Mouse (Mus musculus): ENCODE measurements around the gene Eif2ak4. TPM values are rescaled to one million over a fixed set of nuclear protein-coding genes. Genes with fewer than 3 reads are reported as not detected.
A peak's percentile ranks its signal among the peaks of the same experiment; 100 is the strongest.

The Eif2ak4 gene
- polyA plus RNA-seq, 1 experiment from 2014 or later: 13.0 TPM

DNA sequence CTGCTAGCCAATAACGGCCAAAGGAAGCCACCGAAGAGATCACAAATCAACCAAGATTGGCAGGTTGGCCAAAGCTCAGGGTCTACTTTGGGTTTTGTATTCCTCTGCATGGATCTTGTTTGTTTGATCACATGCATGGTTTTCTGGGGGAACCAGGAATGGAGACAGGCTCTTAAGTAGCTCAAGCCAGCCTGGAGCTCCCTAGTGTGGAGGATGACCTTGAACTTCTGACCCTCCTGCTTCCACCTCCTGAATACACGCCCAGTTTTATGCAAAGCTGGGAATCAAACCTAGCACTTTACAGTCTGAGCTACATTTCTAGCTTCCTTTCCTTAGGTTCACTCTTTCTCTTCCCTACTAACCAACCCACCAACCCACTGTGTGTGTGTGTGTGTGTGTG lies 97.0 kb downstream of the Eif2ak4 start:
- H3K27me3 ChIP-seq (ENCODE audit: control insufficient read depth, insufficient read depth, low read length): no peaks in the 10 kb centered on the region
- H3K4me1 ChIP-seq (ENCODE audit: control insufficient read depth, insufficient read depth, low read length): peaks cover 2% of the 10 kb centered on the region; the same call in 1 of the 2 replicates
- ATAC-seq (ENCODE audit: insufficient read depth, low FRiP score, low TSS enrichment) (no peak), DNase-seq (ENCODE audit: low spot score) (no peak)
- H3K36me3 ChIP-seq (ENCODE audit: control insufficient read depth, insufficient read depth, low read length): no peaks in the 10 kb centered on the region
- WGBS: 78% methylated on average over 3 of the region's 3 CpGs
- H3K4me2 ChIP-seq (ENCODE audit: low read depth): no peak overlapping the region
- H3K4me3 ChIP-seq (ENCODE audit: low read depth, low read length): no peak overlapping the region
- H3K9me3 ChIP-seq (ENCODE audit: control insufficient read depth, low read length): no peaks in the 10 kb centered on the region
- no peak overlapping the region for H3K27ac ChIP-seq (ENCODE audit: low read depth, low read length)
- H3K9ac ChIP-seq (ENCODE audit: low read length): no peak overlapping the region

DNA sequence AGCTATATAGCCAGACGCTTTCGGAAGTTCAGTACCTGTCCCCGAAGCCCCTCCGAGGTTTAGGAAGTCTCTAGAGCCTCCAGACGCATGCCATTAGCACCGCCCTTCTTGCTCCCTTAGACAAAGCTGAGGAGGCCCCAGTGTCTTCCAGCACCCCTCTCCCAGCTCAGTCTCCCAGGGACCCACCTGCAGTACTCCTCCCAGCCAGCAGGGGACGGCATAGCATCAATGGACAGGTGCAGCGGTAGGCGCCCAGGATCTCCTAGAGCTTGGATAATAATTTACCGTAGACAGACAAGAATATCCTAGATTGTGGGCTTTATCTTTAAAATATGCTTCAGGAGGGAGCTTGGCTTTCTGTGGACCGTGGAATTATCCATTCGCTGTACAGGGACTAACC lies 98.5 kb downstream of the Eif2ak4 start:
- no peaks in the 10 kb centered on the region for H3K9me3 ChIP-seq (ENCODE audit: control insufficient read depth, low read length)
- H3K27me3 ChIP-seq (ENCODE audit: control insufficient read depth, insufficient read depth, low read length): no peaks in the 10 kb centered on the region
- no peak overlapping the region for H3K4me2 ChIP-seq (ENCODE audit: low read depth)
- ATAC-seq (ENCODE audit: insufficient read depth, low FRiP score, low TSS enrichment) (peak; percentile 20; the same call in 1 of the 2 replicates), DNase-seq (ENCODE audit: low spot score) (peak; percentile 71)
- whole genome bisulfite sequencing: 17% methylated on average over 12 of the region's 12 CpGs
- H3K36me3 ChIP-seq (ENCODE audit: control insufficient read depth, insufficient read depth, low read length): no peaks in the 10 kb centered on the region
- peaks cover 4% of the 10 kb centered on the region; the same call in 1 of the 2 replicates for H3K4me1 ChIP-seq (ENCODE audit: control insufficient read depth, insufficient read depth, low read length)
- no peak overlapping the region for H3K9ac ChIP-seq (ENCODE audit: low read length)
- H3K4me3 ChIP-seq (ENCODE audit: low read depth, low read length): no peak overlapping the region
- H3K27ac ChIP-seq (ENCODE audit: low read depth, low read length): no peak overlapping the region

DNA sequence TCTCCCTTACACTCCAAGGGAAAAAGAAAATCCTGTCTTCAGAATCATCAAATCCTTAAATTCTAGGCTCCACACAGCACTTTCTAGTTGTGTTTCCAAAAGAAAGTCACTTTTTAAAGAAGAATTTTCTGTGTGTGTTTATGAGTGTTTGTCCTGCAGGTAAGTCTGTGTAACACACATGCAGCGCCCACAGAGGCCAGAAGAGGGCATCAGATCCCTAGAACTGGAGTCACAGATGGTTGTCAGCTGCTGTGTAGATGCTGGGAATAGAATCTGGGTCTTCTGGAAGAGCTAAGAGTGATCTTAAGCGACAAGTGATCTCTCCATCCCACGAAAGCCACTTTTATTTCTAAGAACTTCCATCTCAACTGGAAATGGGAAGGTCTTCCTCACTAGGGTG lies 99.4 kb downstream of the Eif2ak4 start:
- Histone ChIP-seq H3K27ac (ENCODE audit: low read depth, low read length) (no peak overlapping the region), H3K4me2 (ENCODE audit: low read depth) (no peak overlapping the region), H3K9me3 (ENCODE audit: control insufficient read depth, low read length) (no peaks in the 10 kb centered on the region), H3K4me3 (ENCODE audit: low read depth, low read length) (no peak overlapping the region), H3K9ac (ENCODE audit: low read length) (no peak overlapping the region), H3K27me3 (ENCODE audit: control insufficient read depth, insufficient read depth, low read length) (no peaks in the 10 kb centered on the region), H3K4me1 (ENCODE audit: control insufficient read depth, insufficient read depth, low read length) (peaks cover 4% of the 10 kb centered on the region; the same call in 1 of the 2 replicates), H3K36me3 (ENCODE audit: control insufficient read depth, insufficient read depth, low read length) (no peaks in the 10 kb centered on the region)
- ATAC-seq (ENCODE audit: insufficient read depth, low FRiP score, low TSS enrichment) (no peak), DNase-seq (ENCODE audit: low spot score) (no peak)
- 68% methylated on average over 3 of the region's 3 CpGs for WGBS

- 55% methylated on average over 12 of the region's 12 CpGs for WGBS
- H3K27me3 ChIP-seq (ENCODE audit: control insufficient read depth, insufficient read depth, low read length): no peaks in the 10 kb centered on the region
- peaks cover 4% of the 10 kb centered on the region; the same call in 1 of the 2 replicates for H3K4me1 ChIP-seq (ENCODE audit: control insufficient read depth, insufficient read depth, low read length)
- no peak overlapping the region for H3K27ac ChIP-seq (ENCODE audit: low read depth, low read length)
- H3K4me3 ChIP-seq (ENCODE audit: low read depth, low read length): no peak overlapping the region
- DNase-seq (ENCODE audit: low spot score) (no peak), ATAC-seq (ENCODE audit: insufficient read depth, low FRiP score, low TSS enrichment) (no peak)
- H3K9me3 ChIP-seq (ENCODE audit: control insufficient read depth, low read length): no peaks in the 10 kb centered on the region
- H3K36me3 ChIP-seq (ENCODE audit: control insufficient read depth, insufficient read depth, low read length): no peaks in the 10 kb centered on the region
- H3K4me2 ChIP-seq (ENCODE audit: low read depth): no peak overlapping the region
- no peak overlapping the region for H3K9ac ChIP-seq (ENCODE audit: low read length)
These were observed 102.0 kb downstream of the Eif2ak4 start for GRCm38 (mm10) chr2:118490241-118491091.

GRCm38 (mm10) chr2:118491281-118491731 lies 102.9 kb downstream of the Eif2ak4 start:
- peaks cover 4% of the 10 kb centered on the region; the same call in 1 of the 2 replicates for H3K4me1 ChIP-seq (ENCODE audit: control insufficient read depth, insufficient read depth, low read length)
- H3K27me3 ChIP-seq (ENCODE audit: control insufficient read depth, insufficient read depth, low read length): no peaks in the 10 kb centered on the region
- ATAC-seq (ENCODE audit: insufficient read depth, low FRiP score, low TSS enrichment) (no peak), DNase-seq (ENCODE audit: low spot score) (no peak)
- H3K9ac ChIP-seq (ENCODE audit: low read length): no peak overlapping the region
- H3K36me3 ChIP-seq (ENCODE audit: control insufficient read depth, insufficient read depth, low read length): no peaks in the 10 kb centered on the region
- H3K4me2 ChIP-seq (ENCODE audit: low read depth): no peak overlapping the region
- H3K9me3 ChIP-seq (ENCODE audit: control insufficient read depth, low read length): no peaks in the 10 kb centered on the region
- 45% methylated on average over 5 of the region's 5 CpGs for WGBS
- H3K4me3 ChIP-seq (ENCODE audit: low read depth, low read length): no peak overlapping the region
- no peak overlapping the region for H3K27ac ChIP-seq (ENCODE audit: low read depth, low read length)

- ATAC-seq (ENCODE audit: insufficient read depth, low FRiP score, low TSS enrichment) (no peak), DNase-seq (ENCODE audit: low spot score) (no peak)
- 79% methylated on average over 4 of the region's 4 CpGs for WGBS
- Histone ChIP-seq H3K27me3 (ENCODE audit: control insufficient read depth, insufficient read depth, low read length) (no peaks in the 10 kb centered on the region), H3K27ac (ENCODE audit: low read depth, low read length) (no peak overlapping the region), H3K4me3 (ENCODE audit: low read depth, low read length) (no peak overlapping the region), H3K4me2 (ENCODE audit: low read depth) (no peak overlapping the region), H3K36me3 (ENCODE audit: control insufficient read depth, insufficient read depth, low read length) (no peaks in the 10 kb centered on the region), H3K4me1 (ENCODE audit: control insufficient read depth, insufficient read depth, low read length) (peaks cover 4% of the 10 kb centered on the region; the same call in 1 of the 2 replicates), H3K9ac (ENCODE audit: low read length) (no peak overlapping the region), H3K9me3 (ENCODE audit: control insufficient read depth, low read length) (no peaks in the 10 kb centered on the region)
These were observed 103.5 kb downstream of the Eif2ak4 start for GRCm38 (mm10) chr2:118491741-118492395.

DNA sequence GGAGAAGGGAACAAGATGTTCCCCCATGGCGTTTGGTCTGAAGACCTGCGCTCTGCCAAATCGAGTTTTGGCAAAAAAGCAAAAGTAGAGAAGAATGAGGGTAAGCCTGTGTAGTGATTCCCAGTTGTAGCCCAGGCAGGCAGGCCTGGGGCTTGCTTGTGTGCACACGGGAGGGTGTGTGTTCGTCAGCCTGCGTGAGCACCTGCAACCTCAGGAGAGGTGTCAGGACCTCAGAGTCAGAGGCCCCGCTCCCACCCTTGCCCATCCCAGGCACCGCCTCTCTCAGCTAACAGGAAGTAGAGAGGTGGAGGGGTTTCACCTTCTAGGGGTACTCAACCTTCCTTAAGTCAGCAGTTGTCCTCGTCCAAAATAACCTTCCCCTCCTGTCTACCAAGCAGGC lies 106.6 kb downstream of the Eif2ak4 start:
- H3K36me3 ChIP-seq (ENCODE audit: control insufficient read depth, insufficient read depth, low read length): no peaks in the 10 kb centered on the region
- DNase-seq (ENCODE audit: low spot score): no peak
- no peak overlapping the region for H3K27ac ChIP-seq (ENCODE audit: low read depth, low read length)
- H3K4me3 ChIP-seq (ENCODE audit: low read depth, low read length): no peak overlapping the region
- no peak for ATAC-seq (ENCODE audit: insufficient read depth, low FRiP score, low TSS enrichment)
- H3K4me2 ChIP-seq (ENCODE audit: low read depth): no peak overlapping the region
- no peak overlapping the region for H3K9ac ChIP-seq (ENCODE audit: low read length)
- peaks cover 10% of the 10 kb centered on the region; the same call in 1 of the 2 replicates for H3K4me1 ChIP-seq (ENCODE audit: control insufficient read depth, insufficient read depth, low read length)
- no peaks in the 10 kb centered on the region for H3K9me3 ChIP-seq (ENCODE audit: control insufficient read depth, low read length)
- WGBS: 78% methylated on average over 9 of the region's 9 CpGs
- H3K27me3 ChIP-seq (ENCODE audit: control insufficient read depth, insufficient read depth, low read length): no peaks in the 10 kb centered on the region

GRCm38 (mm10) chr2:118497890-118498289 lies 109.5 kb downstream of the Eif2ak4 start:
- no peak overlapping the region for H3K9ac ChIP-seq (ENCODE audit: low read length)
- ATAC-seq (ENCODE audit: insufficient read depth, low FRiP score, low TSS enrichment) (no peak), DNase-seq (ENCODE audit: low spot score) (no peak)
- no peaks in the 10 kb centered on the region for H3K27me3 ChIP-seq (ENCODE audit: control insufficient read depth, insufficient read depth, low read length)
- 86% methylated on average over 5 of the region's 5 CpGs for WGBS
- H3K9me3 ChIP-seq (ENCODE audit: control insufficient read depth, low read length): no peaks in the 10 kb centered on the region
- H3K4me3 ChIP-seq (ENCODE audit: low read depth, low read length): no peak overlapping the region
- H3K36me3 ChIP-seq (ENCODE audit: control insufficient read depth, insufficient read depth, low read length): no peaks in the 10 kb centered on the region
- peaks cover 6% of the 10 kb centered on the region; the same call in 1 of the 2 replicates for H3K4me1 ChIP-seq (ENCODE audit: control insufficient read depth, insufficient read depth, low read length)
- no peak overlapping the region for H3K4me2 ChIP-seq (ENCODE audit: low read depth)
- H3K27ac ChIP-seq (ENCODE audit: low read depth, low read length): no peak overlapping the region

All from neural tube, embryonic 11.5 days (tissue).